Mouse (Mus musculus) liver, postnatal 0 days (tissue): ENCODE data around the gene Gm20388. TPM values are rescaled to one million over a fixed set of nuclear protein-coding genes. Genes with fewer than 3 reads are reported as not detected.
"Not testable (repeated sequence)": the region's sequence is repeated elsewhere in the genome, so short reads cannot be mapped to it uniquely, and the experiment has no call there.

Experiments used
- ATAC-seq: fragments of 200-750 bp; cut with Nextera tagmentation; 2 replicates; pipeline ENCODE4 v1.8.0; 2017; ENCODE audit warnings: mild to moderate bottlenecking, moderate library complexity
- DNase-seq: peaks from one replicate; pipeline ENCODE4 v3.0.0-alpha.2; 2016
- H3K27ac ChIP-seq: fragments of 300-500 bp; sonication (generic); 2 replicates; pipeline ENCODE4 v1.5.1; 2014; ENCODE audit warnings: antibody characterized with exemption, moderate library complexity, mild to moderate bottlenecking, low read depth
- H3K27me3 ChIP-seq: fragments of 300-500 bp; sonication (generic); 2 replicates; pipeline ENCODE4 v1.6.1; 2014; ENCODE audit warnings: low read length, control low read depth, mixed read lengths; ENCODE audit not compliant: insufficient read depth
- H3K36me3 ChIP-seq: fragments of 300-500 bp; sonication (generic); replicated peaks from 2 replicates; pipeline ENCODE4 v1.6.1; 2014; ENCODE audit warnings: mild to moderate bottlenecking, control low read depth, low read length, moderate library complexity, mixed read lengths; ENCODE audit not compliant: insufficient read depth
- H3K4me1 ChIP-seq: fragments of 300-500 bp; sonication (generic); 2 replicates; pipeline ENCODE4 v1.6.1; 2014; ENCODE audit warnings: antibody characterized with exemption, mild to moderate bottlenecking, control low read depth; ENCODE audit not compliant: insufficient read depth
- H3K4me2 ChIP-seq: fragments of 300-500 bp; sonication (generic); 2 replicates; pipeline ENCODE4 v1.6.1; 2014; ENCODE audit warnings: low read depth, mild to moderate bottlenecking, low read length, moderate library complexity, mixed read lengths
- H3K4me3 ChIP-seq: fragments of 300-500 bp; sonication (generic); 2 replicates; pipeline ENCODE4 v1.5.1; 2014; ENCODE audit warnings: low read depth, low read length
- H3K9ac ChIP-seq: fragments of 300-500 bp; sonication (generic); replicated peaks from 2 replicates; pipeline ENCODE4 v1.6.1; 2014; ENCODE audit warnings: mild to moderate bottlenecking, moderate library complexity
- H3K9me3 ChIP-seq: fragments of 300-500 bp; sonication (generic); 2 replicates; pipeline ENCODE4 v1.6.1; 2016; ENCODE audit warnings: mild to moderate bottlenecking, control low read depth, low read length, mixed read lengths
- CTCF ChIP-seq: sonication (generic); IDR thresholded peaks from 2 replicates; pipeline ENCODE4 v1.5.1; 2016; ENCODE audit warnings: antibody characterized with exemption, low read depth
- EP300 ChIP-seq: IDR thresholded peaks from 2 replicates; pipeline ENCODE4 v1.6.1; 2016; ENCODE audit warnings: antibody characterized with exemption, low read depth, mild to moderate bottlenecking
- WGBS: fragments of 180-500 bp; shearing (Covaris S2); extraction: QIAGEN DNeasy Blood & Tissue Kit; methylation state at CpG from one replicate; pipeline ENCODE4 v1.1.7; 2014; ENCODE audit not compliant: insufficient replicate concordance; 5-methylcytosine and 5-hydroxymethylcytosine counted together
- polyA plus RNA-seq: library from polyadenylated mRNA; unstranded; fragments of >200 nt; fragmentation: Nextera tagmentation; extraction: Ambion mirVana; gene quantifications from 2 replicates; pipeline ENCODE4 v1.2.1, GENCODE M21; 2015

Gm20388 gene
- polyA plus RNA-seq, 1 experiment from 2014 or later, result not detected

DNA sequence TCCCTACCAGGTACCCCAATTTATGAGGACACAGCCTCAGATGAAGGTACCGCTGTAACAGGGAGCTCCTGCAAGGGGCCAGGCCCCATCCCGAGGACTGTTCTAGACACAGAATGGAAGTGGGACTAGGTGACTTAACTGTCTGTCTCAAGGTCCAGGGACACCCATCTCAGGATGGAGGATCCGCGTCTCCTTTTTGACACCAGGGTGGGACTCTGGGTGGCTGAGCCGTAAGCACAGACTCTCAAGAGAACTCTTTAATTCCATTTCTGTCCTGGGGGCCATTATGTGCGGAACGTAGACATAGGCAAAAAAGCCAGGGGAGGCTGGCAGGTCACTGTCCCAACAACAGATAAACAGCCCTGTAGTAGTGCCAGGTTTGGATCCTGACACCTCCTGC is 2411.5 kb downstream of the Gm20388 start:
- Histone ChIP-seq H3K9ac (peak overlapping the region; percentile 52), H3K4me1 (peaks cover 95% of the 10 kb centered on the region), H3K36me3 (peaks cover 44% of the 10 kb centered on the region), H3K9me3 (no peaks in the 10 kb centered on the region), H3K4me2 (peak overlapping the region; percentile 66), H3K27me3 (no peaks in the 10 kb centered on the region), H3K4me3 (0 out of 2 replicates have a peak overlapping the region, but pooled peaks have one; percentile 12), H3K27ac (peak overlapping the region; percentile 85)
- ATAC-seq (no peak), DNase-seq (no peak)
- WGBS, result 59% methylated on average over 7 of the region's 7 CpGs
- TF ChIP-seq CTCF (no peak), EP300 (no peak)

DNA sequence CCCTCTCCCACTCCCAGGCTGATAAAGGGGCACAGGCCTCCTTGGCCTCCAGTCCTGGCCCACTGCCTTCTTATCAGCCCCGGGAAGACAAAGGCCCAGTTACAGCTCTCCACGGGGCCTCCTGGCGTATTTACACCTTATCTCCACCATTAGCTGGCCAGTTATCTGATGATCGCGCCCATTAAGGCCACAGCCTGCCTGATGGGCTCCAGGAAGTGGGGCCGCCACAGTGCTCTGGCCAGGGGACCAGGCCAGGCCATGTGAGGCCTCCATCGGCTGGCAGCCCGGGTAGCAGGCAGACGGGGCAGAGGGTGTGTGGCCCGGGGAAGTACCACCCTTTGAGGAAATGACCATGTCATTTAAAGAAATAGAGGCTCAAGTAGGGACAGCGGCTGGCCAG is 2412.2 kb downstream of the Gm20388 start:
- no peak for DNase-seq
- WGBS, result 36% methylated on average over 11 of the region's 11 CpGs

DNA sequence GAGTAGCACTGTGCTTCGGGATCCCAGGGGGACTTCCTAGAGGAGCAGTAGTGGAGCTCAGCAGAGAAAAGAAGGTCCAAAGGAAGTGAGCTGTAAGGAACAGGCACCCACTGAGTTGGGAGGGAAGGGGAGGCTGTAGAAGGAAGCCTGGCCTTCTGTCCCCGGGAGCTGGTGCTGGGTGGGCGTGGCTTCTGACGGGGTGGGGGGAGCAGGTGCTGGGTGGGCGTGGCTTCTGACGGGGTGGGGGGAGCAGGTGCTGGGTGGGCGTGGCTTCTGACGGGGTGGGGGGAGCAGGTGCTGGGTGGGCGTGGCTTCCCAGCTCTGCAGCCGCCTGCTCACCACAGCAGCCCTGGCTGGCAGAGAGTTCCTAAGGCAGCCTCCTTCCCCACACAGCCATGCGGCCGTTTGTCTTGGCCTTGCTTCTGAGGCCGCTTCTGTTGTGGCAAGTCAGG is 2413.3 kb downstream of the Gm20388 start:
- not testable (repeated sequence) for H3K4me3 ChIP-seq, DNase-seq, H3K9me3 ChIP-seq, H3K27me3 ChIP-seq
- H3K27ac ChIP-seq, result peak overlapping the region; percentile 85
- H3K4me2 ChIP-seq, result peak overlapping the region; percentile 28
- peaks cover 50% of the 10 kb centered on the region for H3K36me3 ChIP-seq
- H3K4me1 ChIP-seq, result peaks cover 85% of the 10 kb centered on the region
- peak; percentile 10 for ATAC-seq
- 0 out of 2 replicates have a peak overlapping the region, but pooled peaks have one; percentile 50 for H3K9ac ChIP-seq
- WGBS, result 10% methylated on average over 13 of the region's 13 CpGs

More for the DNA sequence above, 2412.2 kb downstream of the Gm20388 start:
- H3K9me3 ChIP-seq, result no peaks in the 10 kb centered on the region
- H3K27ac ChIP-seq, result peak overlapping the region; percentile 85
- peak overlapping the region; percentile 52 for H3K9ac ChIP-seq
- peak overlapping the region; percentile 66 for H3K4me2 ChIP-seq
- H3K4me3 ChIP-seq, result no peak overlapping the region
- H3K4me1 ChIP-seq, result peaks cover 91% of the 10 kb centered on the region
- H3K27me3 ChIP-seq, result no peaks in the 10 kb centered on the region
- no peak for ATAC-seq
- peaks cover 46% of the 10 kb centered on the region for H3K36me3 ChIP-seq
- TF ChIP-seq EP300 (peak; percentile 53; the same call in 1 of the 2 replicates), CTCF (no peak)

DNA sequence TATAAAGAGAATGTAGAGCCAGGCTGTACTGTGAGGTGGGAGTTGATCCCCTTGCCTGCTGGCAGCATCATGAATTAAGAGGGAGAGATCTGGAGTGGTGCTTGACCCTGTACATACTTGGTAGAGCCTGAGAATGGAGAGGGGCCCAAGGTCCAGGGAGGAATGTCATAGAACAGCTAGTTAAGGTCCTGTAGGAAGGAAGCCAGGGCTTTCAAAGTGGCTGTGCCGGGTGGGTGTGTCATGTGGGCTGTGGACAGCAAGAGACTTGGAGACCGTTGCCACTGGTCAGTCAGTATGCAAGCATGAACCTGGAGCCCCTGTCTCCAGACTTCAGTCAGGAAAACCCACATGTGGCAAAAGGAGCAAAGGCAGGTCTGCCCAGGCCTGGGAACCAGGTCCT is 2414.6 kb downstream of the Gm20388 start:
- DNase-seq (no peak), ATAC-seq (no peak)
- WGBS, result 63% methylated on average over 2 of the region's 2 CpGs
- Histone ChIP-seq H3K9ac (peak overlapping the region; percentile 16), H3K27ac (peak overlapping the region; percentile 59), H3K9me3 (no peaks in the 10 kb centered on the region), H3K4me1 (peaks cover 85% of the 10 kb centered on the region), H3K27me3 (no peaks in the 10 kb centered on the region), H3K4me3 (no peak overlapping the region), H3K4me2 (no peak overlapping the region), H3K36me3 (peaks cover 48% of the 10 kb centered on the region)
- TF ChIP-seq EP300 (no peak), CTCF (no peak)

DNA sequence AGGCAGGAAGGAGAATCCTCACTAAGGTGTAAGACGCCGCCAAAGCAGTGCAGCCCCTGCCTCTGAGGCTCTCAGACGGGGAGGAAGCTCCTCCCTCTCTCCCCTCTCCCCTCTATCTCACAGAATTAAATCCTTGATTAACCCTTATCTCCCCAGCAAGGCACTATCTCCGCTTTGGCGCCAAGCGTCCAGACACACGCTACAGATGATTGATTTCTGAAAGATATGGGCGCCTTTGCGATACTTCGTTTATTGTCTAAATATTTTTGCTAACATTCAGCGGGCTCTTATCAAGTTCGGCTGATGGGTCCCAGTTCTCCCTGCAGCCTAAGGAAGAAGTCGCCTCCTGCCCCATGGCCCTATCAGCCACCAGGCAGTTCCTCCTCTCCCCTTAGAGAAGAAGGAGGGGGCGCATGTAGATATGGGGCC is 2415.5 kb downstream of the Gm20388 start:
- no peak for TF ChIP-seq EP300
- no peak for TF ChIP-seq CTCF
- Histone ChIP-seq H3K4me1 (peaks cover 85% of the 10 kb centered on the region), H3K9ac (no peak overlapping the region), H3K4me3 (no peak overlapping the region), H3K27me3 (no peaks in the 10 kb centered on the region), H3K9me3 (no peaks in the 10 kb centered on the region), H3K4me2 (peak overlapping the region; percentile 19), H3K27ac (peak overlapping the region; percentile 37; the same call in 1 of the 2 replicates), H3K36me3 (peaks cover 47% of the 10 kb centered on the region)
- ATAC-seq (no peak), DNase-seq (no peak)
- 51% methylated on average over 14 of the region's 14 CpGs for WGBS

DNA sequence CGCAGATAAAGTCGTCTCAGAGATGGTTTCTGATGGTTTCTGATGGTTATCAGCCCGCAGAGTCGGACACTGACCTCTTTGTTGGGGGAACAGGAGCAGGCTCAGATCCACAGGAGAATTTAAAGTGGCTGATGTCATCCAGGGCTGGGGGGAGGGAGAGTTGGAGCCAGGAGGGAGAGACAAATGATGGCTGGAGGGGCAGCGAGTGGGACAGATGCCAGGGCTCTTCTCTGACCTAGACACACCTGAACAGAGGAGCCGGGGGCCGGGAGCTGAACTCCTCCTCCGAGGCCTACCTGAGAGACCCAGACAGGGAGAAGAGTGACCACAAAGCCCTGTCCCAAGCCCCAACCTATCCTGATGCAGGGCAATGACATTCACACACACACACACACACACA is 2418.4 kb downstream of the Gm20388 start:
- peaks cover 66% of the 10 kb centered on the region for H3K36me3 ChIP-seq
- peak overlapping the region; percentile 50 for H3K4me2 ChIP-seq

More for the DNA sequence above, 2418.4 kb downstream of the Gm20388 start:
- Histone ChIP-seq H3K27me3 (no peaks in the 10 kb centered on the region), H3K4me1 (peaks cover 62% of the 10 kb centered on the region), H3K9ac (no peak overlapping the region; the same call in 1 of the 2 replicates), H3K27ac (peak overlapping the region; percentile 23; the same call in 1 of the 2 replicates), H3K4me3 (no peak overlapping the region), H3K9me3 (no peaks in the 10 kb centered on the region)
- no peak for DNase-seq
- TF ChIP-seq CTCF (no peak), EP300 (no peak)
- ATAC-seq, result no peak
- WGBS, result 72% methylated on average over 8 of the region's 8 CpGs
